Mouse (Mus musculus) liver, embryonic 14.5 days (tissue): ENCODE data around the gene Kif1a. TPM values are rescaled to one million over a fixed set of nuclear protein-coding genes. Genes with fewer than 3 reads are reported as not detected.

Source experiments
- ATAC-seq: fragments of 200-750 bp; cut with Nextera tagmentation; 2 replicates; pipeline ENCODE4 v1.8.0; 2017; ENCODE audit warnings: moderate number of reproducible peaks, mild to moderate bottlenecking, moderate library complexity; ENCODE audit not compliant: insufficient read depth
- DNase-seq, 3 experiments: peaks; one replicate each; pipeline ENCODE4 v3.0.0-alpha.2; 2012 to 2013; ENCODE audit warnings: low read depth in 3 of 3, low spot score in 3 of 3
- H3K27ac ChIP-seq: fragments of 300-500 bp; sonication (generic); 2 replicates; pipeline ENCODE4 v1.5.1; 2014; ENCODE audit warnings: moderate library complexity, mild to moderate bottlenecking, control low read depth, inconsistent platforms
- H3K27me3 ChIP-seq: fragments of 300-500 bp; sonication (generic); 2 replicates; pipeline ENCODE4 v1.6.1; 2014; ENCODE audit warnings: mild to moderate bottlenecking, low read length, moderate library complexity; ENCODE audit not compliant: control insufficient read depth, insufficient read depth
- H3K36me3 ChIP-seq: fragments of 300-500 bp; sonication (generic); replicated peaks from 2 replicates; pipeline ENCODE4 v1.6.1; 2014; ENCODE audit warnings: low read depth; ENCODE audit not compliant: control insufficient read depth, insufficient read depth
- H3K4me1 ChIP-seq, 2 experiments: fragments of 200-500 bp in 1 of 2; fragments of 300-500 bp in 1 of 2; sonication (generic) in 1 of 2; replicated peaks; 2 replicates each; pipeline ENCODE4 v1.6.1; 2012 to 2014; ENCODE audit warnings: antibody characterized with exemption in 1 of 2, inconsistent platforms in 1 of 2, low read length in 1 of 2; ENCODE audit not compliant: control insufficient read depth in 2 of 2, insufficient read depth in 2 of 2
- H3K4me2 ChIP-seq: fragments of 300-500 bp; sonication (generic); 2 replicates; pipeline ENCODE4 v1.6.1; 2014; ENCODE audit warnings: low read depth, mild to moderate bottlenecking, control low read depth, moderate library complexity
- H3K4me3 ChIP-seq, 2 experiments: fragments of 200-500 bp in 1 of 2; fragments of 300-500 bp in 1 of 2; sonication (generic) in 1 of 2; 2 replicates each; pipeline ENCODE4 v1.5.1; 2012 to 2014; ENCODE audit warnings: low read depth in 2 of 2, low read length in 2 of 2, mild to moderate bottlenecking in 2 of 2, control low read depth in 1 of 2, inconsistent platforms in 1 of 2, moderate library complexity in 1 of 2; ENCODE audit not compliant: insufficient read depth in 1 of 2
- H3K9ac ChIP-seq: fragments of 300-500 bp; sonication (generic); replicated peaks from 2 replicates; pipeline ENCODE4 v1.6.1; 2014; ENCODE audit warnings: mild to moderate bottlenecking, control low read depth, moderate library complexity
- H3K9me3 ChIP-seq: fragments of 300-500 bp; sonication (generic); 2 replicates; pipeline ENCODE4 v1.6.1; 2016; ENCODE audit warnings: low read length, mixed read lengths; ENCODE audit not compliant: control insufficient read depth
- CTCF ChIP-seq: IDR thresholded peaks from 2 replicates; pipeline ENCODE4 v1.5.1; 2016; ENCODE audit warnings: antibody characterized with exemption, low read depth, control low read depth
- EP300 ChIP-seq: IDR thresholded peaks from 2 replicates; pipeline ENCODE4 v1.6.1; 2016; ENCODE audit warnings: antibody characterized with exemption, low read depth
- WGBS: fragments of 180-500 bp; shearing (Covaris S2); extraction: QIAGEN DNeasy Blood & Tissue Kit; methylation state at CpG from one replicate; pipeline ENCODE4 v1.1.7; 2014; ENCODE audit not compliant: insufficient replicate concordance; 5-methylcytosine and 5-hydroxymethylcytosine counted together
- polyA plus RNA-seq, 2 experiments: library from polyadenylated mRNA; depleted of rRNA in 1 of 2; stranded (reverse) in 1 of 2; unstranded in 1 of 2; fragments of >200 nt; fragmentation: Nextera tagmentation in 1 of 2; extraction: Ambion mirVana in 1 of 2; gene quantifications; 2 replicates each; pipeline versions ENCODE4 v1.2.1 to v1.2.3; 2012 to 2014

Gene Kif1a
- polyA plus RNA-seq, 2 experiments, result 0.07 to 0.27 TPM

GRCm38 (mm10) chr1:93115471-93115870 is 13.7 kb upstream of the Kif1a start:
- ATAC-seq (no peak), DNase-seq (no peak)
- TF ChIP-seq EP300 (no peak), CTCF (no peak)
- 38% methylated on average over 9 of the region's 13 CpGs for WGBS
- no peaks in the 10 kb centered on the region for H3K27me3 ChIP-seq
- no peaks in the 10 kb centered on the region for H3K36me3 ChIP-seq
- no peak overlapping the region for H3K9ac ChIP-seq
- H3K27ac ChIP-seq, result no peak overlapping the region
- no peaks in the 10 kb centered on the region for H3K9me3 ChIP-seq
- peak overlapping the region; percentile 11; the same call in 1 of the 2 replicates for H3K4me2 ChIP-seq
- H3K4me3 ChIP-seq, result no peak overlapping the region
- no peaks in the 10 kb centered on the region for H3K4me1 ChIP-seq

- Histone ChIP-seq H3K4me1 (no peaks in the 10 kb centered on the region), H3K27ac (no peak overlapping the region), H3K4me2 (peak overlapping the region; percentile 11; the same call in 1 of the 2 replicates), H3K27me3 (no peaks in the 10 kb centered on the region), H3K9me3 (no peaks in the 10 kb centered on the region), H3K9ac (no peak overlapping the region), H3K36me3 (no peaks in the 10 kb centered on the region), H3K4me3 (no peak overlapping the region)
- TF ChIP-seq EP300, result no peak
- WGBS, result 23% methylated on average over 21 of the region's 21 CpGs
- DNase-seq, result peak in 1 of 3 experiments; percentile 20
- ATAC-seq, result no peak
Observed at GRCm38 (mm10) chr1:93114713-93115463, 13.1 kb upstream of the Kif1a start.

- Histone ChIP-seq H3K9me3 (no peaks in the 10 kb centered on the region), H3K27ac (no peak overlapping the region), H3K4me1 (no peaks in the 10 kb centered on the region), H3K36me3 (no peaks in the 10 kb centered on the region), H3K27me3 (peaks cover 44% of the 10 kb centered on the region), H3K4me3 (no peak overlapping the region), H3K4me2 (no peak overlapping the region), H3K9ac (no peak overlapping the region)
- ATAC-seq (no peak), DNase-seq (no peak)
- 49% methylated on average over 7 of the region's 7 CpGs for WGBS
- no peak for TF ChIP-seq EP300
- TF ChIP-seq CTCF, result no peak
Observed at GRCm38 (mm10) chr1:93102700-93103099, 949 bp upstream of the Kif1a start.

GRCm38 (mm10) chr1:93100576-93101491 is 917 bp downstream of the Kif1a start:
- Histone ChIP-seq H3K36me3 (no peaks in the 10 kb centered on the region), H3K9ac (no peak overlapping the region), H3K27ac (no peak overlapping the region), H3K4me3 (peak overlapping the region in 1 of 2 experiments; percentile 29; a peak in 2 of 4 replicates), H3K9me3 (no peaks in the 10 kb centered on the region), H3K4me1 (no peaks in the 10 kb centered on the region), H3K4me2 (peak overlapping the region; percentile 37), H3K27me3 (peaks cover 44% of the 10 kb centered on the region)
- TF ChIP-seq CTCF, result no peak
- no peak for TF ChIP-seq EP300
- no peak for DNase-seq
- 2% methylated on average over 49 of the region's 49 CpGs for WGBS
- ATAC-seq, result no peak

- H3K9me3 ChIP-seq, result no peaks in the 10 kb centered on the region
- H3K4me1 ChIP-seq, result no peaks in the 10 kb centered on the region
- peaks cover 44% of the 10 kb centered on the region for H3K27me3 ChIP-seq
- 7% methylated on average over 18 of the region's 18 CpGs for WGBS
- H3K27ac ChIP-seq, result no peak overlapping the region
- H3K9ac ChIP-seq, result no peak overlapping the region
- no peak overlapping the region for H3K4me3 ChIP-seq
- ATAC-seq, result no peak
- no peaks in the 10 kb centered on the region for H3K36me3 ChIP-seq
- H3K4me2 ChIP-seq, result peak overlapping the region; percentile 29; the same call in 1 of the 2 replicates
- TF ChIP-seq CTCF (no peak), EP300 (no peak)
- DNase-seq, result no peak
Observed at GRCm38 (mm10) chr1:93100243-93100575, 1.5 kb downstream of the Kif1a start.
